Mouse (Mus musculus) layer of hippocampus, adult 9-11 months (tissue): Measurements from ENCODE around the gene Casc3.
"Not testable (repeated sequence)": the region's sequence is repeated elsewhere in the genome, so short reads cannot be mapped to it uniquely, and the experiment has no call there.

Experiments used
- DNase-seq: peaks from one replicate; pipeline ENCODE4 v3.0.0; 2022

The Casc3 gene

DNA sequence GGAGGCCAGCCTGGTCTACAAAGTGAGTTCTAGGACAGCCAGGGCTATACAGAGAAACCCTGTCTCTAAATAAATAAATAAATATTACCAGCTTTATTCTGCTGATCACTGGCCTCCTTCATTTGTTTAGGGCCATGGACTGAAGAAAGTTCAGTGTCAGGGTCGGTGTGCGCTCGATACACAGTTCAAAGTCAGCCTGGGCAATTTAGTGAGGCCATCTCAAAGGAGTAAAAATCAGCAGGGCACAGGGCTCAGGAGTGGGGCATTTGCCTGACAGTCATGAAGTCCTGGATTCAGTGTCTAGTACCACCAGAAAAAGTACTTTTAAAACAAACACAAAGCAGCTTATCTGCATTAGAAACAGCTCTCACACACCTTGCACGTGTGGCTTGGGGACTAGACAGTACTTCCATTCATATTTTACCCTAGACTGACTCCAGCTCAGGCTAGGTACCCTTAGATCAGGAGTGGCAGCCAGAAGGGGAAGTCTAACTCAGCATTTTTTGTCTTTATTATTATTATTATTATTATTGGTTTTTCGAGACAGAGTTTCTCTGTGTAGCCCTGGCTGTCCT is 14.0 kb upstream of the Casc3 start:
- no peak for DNase-seq

DNA sequence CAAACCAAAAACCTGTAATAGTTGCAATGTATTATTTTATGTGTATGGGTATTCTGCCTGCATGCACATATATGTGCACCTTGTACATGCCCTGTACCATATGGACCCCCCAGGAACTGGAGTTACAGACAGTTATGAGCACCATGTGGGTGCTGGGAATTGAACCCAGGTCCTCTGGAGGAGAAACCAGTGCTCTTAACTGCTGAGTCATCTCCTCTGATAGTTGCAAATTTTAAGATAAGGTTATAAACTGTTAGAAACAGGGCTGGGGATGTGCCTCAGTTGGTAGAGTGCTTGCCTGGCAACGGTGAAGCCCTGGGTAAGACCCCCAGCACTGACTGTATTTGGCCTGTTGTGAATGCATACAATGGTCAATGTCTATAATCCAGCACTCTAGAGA is 13.3 kb upstream of the Casc3 start:
- DNase-seq, result no peak

DNA sequence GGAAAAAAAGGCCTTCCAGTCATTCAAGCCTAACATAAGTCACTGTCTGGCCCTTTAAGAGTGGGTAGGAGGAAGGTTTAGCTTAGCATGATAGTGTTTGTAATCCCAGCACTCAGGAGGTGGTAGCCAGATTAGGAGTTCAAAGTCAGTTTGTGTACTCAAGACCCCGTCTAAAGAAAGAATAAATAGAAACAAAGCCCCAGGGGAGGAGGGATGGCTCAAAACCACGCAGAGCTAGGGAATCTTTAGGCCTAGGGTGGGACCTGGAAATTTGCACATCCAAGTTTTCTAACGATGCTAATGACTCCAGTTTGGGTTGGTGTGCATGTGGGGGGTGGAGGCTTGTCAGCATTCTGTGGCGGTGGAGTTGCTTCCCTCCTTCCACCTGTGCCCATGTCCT is 12.6 kb upstream of the Casc3 start:
- DNase-seq, result no peak

DNA sequence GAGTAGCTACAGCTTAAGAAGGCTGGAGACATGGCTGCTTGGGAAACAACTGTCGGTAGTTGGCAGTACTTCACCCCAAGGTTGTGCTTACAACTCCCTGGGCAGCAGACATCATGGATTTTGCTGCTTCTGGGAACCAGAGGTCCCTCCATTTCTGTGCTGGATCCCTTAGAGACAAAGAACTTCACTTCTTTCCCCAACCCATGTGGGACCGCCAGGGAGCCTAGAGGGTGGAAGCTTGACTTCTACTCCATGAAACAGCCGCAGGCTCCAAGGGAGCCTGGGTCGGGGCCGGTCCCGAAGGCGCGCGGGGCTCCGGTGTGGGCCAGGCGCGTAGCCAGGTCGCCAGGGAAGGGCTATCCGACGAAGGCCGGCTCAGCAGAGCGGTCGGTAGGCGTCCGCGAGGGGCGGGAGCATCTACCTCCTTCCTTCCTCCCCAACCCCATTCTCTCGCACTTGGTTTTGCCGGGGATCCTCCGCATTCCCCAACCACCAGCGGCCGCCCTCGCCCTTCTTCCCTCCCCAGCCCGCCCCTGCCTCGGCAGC is 10.2 kb upstream of the Casc3 start:
- peak; percentile 83 for DNase-seq

DNA sequence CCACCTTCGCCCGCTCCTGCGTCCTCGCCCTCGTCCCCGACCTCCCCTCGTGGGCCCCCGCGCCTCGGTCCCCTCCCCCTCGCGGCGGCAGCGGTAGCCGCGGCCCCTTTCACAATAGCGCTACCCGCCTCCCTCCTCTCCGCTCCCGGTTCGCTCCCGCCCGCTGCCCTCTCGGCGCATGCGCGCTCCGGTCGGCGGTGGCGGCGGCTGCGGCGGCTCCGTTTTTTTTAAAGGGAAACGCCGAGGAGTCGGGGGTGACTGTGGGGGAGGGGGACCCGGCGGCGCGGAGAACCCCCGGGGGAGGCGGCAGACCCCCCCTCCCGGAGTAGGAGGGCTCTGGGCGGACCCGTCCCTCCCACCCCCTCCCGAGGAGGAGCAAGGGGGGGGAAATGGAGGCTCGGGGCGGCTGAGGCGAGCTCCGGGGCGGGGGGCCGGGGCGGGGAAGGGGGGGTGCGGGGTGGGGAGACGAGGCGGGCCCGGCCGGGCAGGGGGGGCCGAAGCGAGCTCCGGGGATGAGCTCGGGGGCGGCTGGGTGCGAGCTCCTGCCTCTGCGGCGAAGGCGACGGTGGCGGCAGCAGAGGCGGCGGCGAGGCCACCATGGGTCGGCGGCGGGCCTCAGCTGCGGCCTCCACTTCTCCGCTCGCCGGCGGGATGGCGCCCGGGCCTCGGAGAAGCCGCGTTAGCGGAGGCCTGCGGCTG is 9.5 kb upstream of the Casc3 start, which contains the start of gene Msl1:
Gene Msl1, plus strand, starts transcription at position 502 of the 699 bp plus-strand sequence.
- peak; percentile 88 for DNase-seq

DNA sequence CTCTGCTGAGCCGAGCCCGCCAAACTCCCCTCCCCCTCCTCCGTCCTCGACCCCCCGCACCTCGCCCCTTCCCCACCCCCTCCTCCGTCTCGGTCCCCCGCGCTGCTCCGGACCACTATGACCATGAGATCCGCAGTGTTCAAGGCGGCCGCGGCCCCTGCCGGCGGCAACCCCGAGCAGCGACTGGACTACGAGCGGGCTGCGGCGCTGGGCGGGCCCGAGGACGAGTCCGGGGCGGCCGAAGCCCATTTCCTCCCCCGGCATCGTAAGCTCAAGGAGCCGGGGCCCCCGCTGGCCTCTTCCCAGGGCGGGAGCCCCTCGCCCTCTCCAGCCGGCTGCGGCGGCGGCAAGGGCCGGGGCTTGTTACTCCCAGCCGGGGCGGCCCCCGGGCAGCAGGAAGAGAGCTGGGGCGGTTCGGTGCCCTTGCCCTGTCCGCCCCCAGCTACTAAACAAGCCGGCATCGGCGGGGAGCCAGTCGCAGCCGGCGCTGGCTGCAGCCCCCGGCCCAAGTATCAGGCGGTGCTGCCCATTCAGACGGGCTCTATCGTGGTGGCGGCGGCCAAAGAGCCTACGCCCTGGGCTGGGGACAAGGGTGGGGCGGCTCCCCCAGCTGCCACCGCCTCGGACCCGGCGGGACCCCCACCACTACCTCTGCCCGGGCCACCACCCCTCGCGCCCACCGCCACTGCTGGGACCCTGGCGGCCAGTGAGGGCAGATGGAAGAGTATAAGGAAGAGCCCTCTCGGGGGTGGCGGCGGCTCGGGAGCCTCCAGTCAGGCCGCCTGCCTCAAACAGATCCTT is 8.8 kb upstream of the Casc3 start:
- no peak for DNase-seq

DNA sequence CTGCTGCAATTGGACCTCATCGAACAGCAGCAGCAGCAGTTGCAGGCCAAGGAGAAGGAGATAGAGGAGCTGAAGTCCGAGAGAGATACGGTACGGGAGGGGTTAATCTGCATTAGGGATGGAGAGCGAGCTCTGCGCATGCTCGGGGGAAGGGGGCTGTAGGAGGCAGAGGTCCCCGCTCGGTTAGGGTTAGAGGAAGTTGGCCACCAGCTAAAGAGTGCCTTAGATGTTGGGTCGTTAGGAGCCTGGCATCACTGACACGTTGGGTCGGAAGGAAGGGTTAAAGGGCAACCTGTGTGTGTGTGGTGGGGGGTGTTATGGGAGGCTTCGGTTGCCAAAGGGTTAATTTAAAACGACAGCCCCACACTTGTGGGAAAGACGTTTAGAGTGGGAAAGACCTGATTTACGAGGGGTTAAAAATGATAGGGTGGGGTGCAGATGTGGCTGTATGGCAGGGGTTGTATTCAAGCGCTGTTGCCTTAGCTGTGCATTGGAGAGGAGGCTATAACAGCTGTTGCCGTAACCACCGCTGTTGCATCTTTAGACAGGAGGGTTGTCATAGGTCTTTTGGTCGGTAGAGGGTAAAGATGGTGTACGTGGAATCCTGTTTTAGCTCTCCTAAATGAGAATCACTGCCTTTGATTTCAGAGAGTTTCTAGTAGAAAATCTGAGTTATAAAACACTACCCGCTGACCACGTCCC is 8.0 kb upstream of the Casc3 start:
- DNase-seq, result peak; percentile 68

DNA sequence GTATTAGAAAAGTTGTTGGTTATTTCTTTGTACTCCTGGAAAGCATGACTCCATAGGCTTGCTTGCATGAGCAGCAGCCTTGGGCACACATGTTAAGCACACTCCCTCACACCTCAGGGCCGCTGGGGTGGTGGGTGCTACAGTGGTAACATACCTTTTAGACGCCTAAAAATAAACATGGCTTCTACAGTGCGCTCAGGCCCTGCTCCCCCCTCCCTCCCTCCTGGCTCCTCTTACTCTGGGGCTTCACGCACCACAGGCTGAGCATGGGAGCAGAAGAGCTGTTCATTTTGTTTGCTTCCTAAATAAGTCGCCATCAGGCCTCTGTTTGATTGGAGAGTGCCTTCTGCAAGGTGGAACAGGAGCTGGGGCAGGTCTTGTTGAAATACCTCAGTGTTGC is 7.4 kb upstream of the Casc3 start:
- DNase-seq, result no peak

DNA sequence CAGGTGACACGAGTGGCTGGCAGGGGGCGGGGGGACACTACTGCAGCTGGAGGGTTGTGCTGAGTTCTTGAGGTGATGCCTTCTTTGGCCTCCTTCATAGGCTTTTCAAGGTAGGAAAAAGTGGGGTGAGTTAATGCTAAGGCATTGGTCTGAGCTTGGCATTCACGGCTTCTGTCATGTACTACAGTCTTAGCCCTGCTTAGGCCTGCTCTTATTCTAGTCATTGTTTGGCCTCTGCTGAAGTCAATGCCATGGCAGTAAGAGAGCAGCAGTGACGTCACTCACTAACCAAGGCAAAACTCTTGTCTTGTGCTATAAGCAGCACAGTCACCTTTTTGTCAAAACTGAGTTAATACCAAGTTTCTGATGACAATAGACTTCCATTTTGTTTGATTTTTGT is 6.8 kb upstream of the Casc3 start:
- DNase-seq, result no peak

DNA sequence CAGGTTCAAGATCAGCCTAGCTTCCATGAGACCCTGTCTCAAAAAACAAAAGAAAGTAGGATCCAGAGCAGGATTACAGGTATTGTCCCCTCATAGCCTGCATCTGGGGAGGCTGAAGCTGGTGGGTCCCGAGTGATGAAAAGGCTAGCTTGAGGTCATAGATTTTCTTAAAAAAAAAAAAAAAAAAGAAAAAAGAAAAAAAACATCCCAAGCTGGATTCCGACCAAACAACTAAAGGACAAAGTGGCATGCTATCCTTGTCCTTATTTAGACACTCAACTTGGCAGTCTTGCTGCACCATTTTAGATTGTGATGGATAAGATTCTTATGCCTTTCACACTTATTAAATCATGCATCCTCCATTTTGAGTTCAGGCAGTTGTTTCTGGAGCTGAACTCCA is 3.7 kb downstream of the Casc3 start:
- no peak for DNase-seq

DNA sequence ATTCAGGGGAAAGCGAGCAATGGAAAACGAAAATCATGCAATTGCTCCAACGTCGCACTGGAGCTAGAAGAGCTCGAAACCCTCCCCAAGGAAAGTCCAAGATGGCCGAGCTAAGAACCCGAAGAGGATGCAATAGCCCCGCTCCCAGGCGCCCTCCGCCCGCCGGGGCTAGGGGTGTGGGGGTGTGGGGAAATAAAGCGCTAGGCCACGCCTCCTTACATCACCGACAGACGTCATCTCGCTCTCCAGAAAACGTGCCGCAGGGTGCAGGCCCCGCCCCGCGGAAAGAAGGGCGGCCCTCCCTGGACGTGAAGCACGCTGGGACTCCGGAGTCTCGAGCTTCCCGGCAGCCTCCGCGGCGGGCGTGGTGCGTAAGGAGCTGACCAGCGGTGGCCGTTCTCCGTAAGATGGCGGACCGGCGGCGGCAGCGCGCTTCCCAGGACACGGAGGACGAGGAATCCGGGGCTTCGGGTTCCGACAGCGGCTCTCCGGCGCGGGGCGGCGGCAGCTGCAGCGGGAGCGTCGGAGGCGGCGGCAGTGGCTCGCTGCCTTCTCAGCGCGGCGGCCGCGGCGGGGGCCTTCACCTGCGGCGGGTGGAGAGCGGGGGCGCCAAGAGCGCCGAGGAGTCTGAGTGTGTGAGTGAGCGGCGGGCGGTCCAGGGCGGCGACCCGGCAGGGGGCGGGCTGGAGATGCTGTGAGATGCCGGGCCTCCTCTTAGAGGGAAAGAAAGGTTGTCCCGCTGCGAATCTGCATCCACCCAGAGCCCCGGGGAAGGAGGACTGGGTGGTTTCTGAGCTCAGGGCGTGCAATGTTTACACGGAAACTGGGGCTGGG is 5.0 kb downstream of the Casc3 start:
- peak; percentile 99 for DNase-seq

DNA sequence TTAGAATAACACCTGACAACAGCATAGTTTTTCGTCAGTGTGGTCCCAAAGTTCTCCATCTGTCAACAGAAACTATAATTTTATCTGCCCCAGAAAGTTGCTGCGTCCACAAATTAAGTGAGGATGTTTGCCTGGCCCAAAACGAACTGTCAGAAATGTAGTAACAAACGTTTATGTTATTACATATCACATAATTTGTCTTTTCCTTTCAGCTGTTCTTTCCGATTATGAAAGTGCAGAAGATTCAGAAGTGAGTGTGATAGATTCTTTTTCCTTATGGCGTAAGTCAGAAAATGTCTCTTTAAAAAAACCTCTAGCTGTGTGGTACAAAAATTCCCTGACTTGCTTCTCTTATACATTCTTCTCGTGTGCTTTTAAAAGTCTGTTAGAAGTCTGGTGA is 6.0 kb downstream of the Casc3 start:
- no peak for DNase-seq

DNA sequence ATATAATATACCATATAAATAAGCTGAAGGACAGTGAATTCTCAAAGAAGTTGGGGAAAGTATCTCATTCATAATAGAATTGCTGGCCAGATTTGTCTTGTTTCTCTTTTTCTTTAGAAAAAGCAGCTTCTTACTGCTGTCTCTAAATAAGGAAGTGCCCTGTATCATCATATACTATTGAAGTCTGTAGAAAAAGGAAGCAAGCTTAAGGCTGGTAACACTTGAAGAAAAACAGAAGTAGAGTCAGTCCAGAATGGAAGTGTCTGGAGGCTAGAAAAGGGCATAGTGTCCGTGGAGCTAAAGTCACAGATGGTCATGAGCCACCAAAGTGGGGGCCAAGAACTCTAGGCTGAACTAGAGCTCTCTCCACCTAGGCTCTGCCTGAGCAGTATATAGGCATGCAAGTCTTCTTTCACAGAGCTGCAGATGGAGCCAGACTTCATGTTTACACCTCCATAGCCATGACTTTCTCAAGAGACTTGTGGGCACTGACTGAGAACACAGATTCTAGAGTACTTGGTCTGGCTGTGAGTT is 12.1 kb downstream of the Casc3 start:
- DNase-seq, result no peak

DNA sequence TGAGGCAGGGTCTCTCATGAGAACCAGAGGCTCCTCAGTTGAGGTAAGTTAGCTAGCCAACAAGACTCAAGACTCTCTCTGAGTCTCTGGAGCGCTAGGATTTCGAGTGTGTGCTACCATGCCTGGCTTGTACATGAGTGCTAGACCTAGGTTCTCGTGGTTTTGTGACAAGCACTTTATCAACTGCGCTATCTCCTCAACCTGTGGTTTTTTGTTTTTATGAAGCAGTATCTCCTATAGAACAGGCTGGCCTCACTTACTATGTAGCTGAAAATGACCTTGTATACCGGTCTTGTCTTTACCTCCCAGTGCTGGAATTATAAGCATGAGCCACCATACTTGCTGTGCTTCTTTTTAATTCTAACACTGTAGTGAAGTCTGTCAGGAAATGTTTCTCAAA is 16.3 kb downstream of the Casc3 start:
- no peak for DNase-seq

DNA sequence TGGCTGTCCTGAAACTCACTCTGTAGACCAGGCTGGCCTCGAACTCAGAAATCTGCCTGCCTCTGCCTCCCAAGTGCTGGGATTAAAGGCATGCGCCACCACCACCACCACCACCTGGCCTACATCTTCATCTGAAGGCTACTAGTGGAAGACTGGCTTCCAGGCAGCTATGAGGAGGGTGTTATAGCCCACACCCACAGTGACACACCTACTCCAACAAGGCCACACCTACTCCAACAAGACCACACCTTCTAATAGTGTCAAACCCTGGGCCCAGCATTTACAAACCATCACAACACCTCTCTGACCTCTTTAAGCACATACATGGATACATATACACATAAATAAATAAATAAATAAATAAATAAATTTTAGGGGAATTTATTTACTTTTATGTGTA is 21.4 kb downstream of the Casc3 start:
- DNase-seq, result not testable (repeated sequence)

DNA sequence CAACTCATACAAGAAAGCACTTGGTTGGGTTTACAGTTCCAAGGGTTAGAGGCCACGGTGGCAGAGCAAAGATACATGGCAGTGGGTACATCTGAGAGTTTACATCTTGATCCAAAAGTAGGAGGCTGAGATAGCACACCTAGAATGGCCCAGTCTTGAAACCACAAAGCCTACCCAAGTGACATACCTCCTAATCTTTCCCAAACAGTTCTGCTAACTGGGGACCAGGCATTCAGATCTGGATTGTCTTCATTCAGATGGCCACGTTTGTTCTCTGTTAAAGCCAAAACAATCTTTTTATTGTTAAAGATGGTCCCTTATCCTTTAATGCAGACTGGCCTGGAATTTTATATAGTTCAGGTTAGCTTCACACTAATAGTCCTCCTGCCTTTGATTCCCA is 23.2 kb downstream of the Casc3 start:
- no peak for DNase-seq

DNA sequence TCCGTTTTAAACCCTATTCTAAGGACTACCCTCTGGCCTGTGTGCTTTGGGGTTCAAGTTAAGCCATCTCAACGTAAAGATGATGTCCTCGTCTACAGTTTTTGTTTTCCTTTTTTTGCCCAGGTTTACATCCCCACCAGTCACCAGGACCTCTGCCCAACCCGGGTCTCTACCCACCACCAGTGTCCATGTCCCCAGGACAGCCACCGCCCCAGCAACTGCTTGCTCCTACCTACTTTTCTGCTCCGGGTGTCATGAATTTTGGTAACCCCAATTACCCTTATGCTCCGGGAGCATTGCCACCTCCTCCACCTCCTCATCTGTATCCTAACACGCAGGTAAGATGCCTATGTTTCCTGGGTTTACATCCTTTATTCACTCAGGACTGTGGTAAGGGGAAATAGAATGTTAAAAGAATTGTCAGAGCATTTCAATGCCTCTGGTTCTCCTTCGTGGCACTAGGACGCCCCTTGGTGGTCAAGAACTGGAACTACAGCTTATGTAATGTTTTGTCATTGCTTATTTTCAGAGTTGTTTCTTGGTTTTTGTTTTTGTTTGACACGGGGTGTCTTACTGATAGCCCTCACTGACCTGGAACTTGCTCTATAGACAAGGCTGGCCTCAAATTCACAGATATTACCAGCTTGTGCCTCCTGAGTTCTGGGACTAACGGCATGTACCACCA is 24.5 kb downstream of the Casc3 start:
- no peak for DNase-seq

DNA sequence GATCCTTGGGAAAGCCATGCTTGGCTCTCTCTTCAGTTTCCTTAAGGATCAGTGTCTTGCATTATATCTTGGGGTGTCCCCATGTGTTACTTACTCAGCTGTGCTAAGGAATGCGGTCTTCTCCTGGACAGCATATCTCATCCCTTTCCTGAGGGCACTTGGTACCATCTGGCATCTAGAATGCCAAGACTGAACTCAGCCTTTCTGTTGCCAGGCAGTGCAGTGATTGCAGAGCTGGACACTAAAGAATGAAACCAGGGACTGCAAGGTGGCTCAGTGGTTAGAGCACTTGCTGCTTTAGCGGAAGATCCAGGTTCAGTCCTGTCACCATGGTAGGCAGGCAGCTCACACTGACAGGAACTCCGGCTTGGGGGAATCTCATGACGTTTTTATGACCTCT is 25.2 kb downstream of the Casc3 start:
- DNase-seq, result no peak

DNA sequence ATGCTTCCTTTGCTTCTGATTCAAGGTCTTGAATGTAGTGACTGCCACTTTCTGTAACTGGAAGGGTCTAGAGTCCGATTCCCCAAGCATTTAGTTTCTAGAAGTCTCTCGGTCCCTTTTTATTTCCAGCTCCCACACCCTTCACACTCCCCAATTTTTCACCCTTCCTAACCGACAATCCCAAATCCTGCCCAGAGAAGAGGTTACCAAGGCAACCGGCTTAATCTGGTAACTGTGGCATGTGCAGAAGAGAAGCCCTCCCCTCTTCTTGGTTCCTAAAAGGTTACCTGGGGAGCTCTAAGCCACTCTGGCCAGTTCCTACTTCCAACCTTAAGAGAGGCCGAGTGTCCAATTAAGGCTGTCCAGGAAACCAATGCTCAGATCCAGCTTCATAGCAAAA is 30.6 kb downstream of the Casc3 start:
- DNase-seq, result no peak

DNA sequence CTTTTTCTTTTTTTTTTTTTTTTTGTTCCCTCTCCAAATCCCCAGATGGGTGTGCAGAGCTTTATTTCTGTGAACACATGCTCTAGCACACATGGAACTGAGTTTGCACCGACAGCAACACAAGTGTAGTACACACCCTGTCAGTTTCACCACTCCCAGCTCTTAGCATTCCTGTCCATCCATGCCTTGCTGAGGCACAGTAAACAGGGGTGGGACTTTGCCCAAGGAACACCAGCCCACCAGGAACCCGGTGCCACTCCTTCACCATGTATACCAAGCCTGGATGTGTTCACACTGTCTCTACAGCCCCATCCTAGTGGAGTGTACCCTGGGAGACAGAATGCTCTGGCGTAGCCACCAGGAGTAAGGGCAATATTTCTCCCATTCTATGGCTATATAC is 31.0 kb downstream of the Casc3 start:
- peak; percentile 50 for DNase-seq

DNA sequence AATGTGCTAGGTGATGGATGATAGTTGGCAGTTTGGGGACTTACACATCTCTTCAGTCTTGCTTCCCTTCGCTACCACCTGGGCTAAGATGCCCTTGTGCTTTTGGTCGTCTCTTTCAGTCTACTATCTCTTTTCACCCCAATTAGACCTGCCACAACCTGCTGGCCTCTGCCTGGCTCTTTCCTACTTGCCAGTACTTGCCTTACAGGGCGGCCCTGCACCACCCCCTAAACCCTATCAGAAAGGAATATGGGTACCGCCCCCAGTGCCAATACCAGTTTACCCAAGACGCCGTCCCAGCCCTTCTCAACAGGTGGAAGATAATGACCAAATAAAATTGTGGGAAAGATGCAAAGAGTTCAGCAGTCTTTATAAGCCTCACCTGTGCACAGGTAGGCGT is 31.4 kb downstream of the Casc3 start:
- DNase-seq, result no peak
